Mouse (Mus musculus) left cerebral cortex, adult 11 months (tissue): ENCODE measurements at regions not wholly inside any gene's neighbourhood (a gene's known extent, or its start where the extent isn't known, plus 50 kb on each side); places are given as distances from the start of the nearest gene placed in this dataset.
"Not testable (repeated sequence)": the region's sequence is repeated elsewhere in the genome, so short reads cannot be mapped to it uniquely, and the experiment has no call there.

Source experiments
- DNase-seq: peaks from one replicate; pipeline ENCODE4 v3.0.0; 2022; ENCODE audit warnings: low spot score

DNA sequence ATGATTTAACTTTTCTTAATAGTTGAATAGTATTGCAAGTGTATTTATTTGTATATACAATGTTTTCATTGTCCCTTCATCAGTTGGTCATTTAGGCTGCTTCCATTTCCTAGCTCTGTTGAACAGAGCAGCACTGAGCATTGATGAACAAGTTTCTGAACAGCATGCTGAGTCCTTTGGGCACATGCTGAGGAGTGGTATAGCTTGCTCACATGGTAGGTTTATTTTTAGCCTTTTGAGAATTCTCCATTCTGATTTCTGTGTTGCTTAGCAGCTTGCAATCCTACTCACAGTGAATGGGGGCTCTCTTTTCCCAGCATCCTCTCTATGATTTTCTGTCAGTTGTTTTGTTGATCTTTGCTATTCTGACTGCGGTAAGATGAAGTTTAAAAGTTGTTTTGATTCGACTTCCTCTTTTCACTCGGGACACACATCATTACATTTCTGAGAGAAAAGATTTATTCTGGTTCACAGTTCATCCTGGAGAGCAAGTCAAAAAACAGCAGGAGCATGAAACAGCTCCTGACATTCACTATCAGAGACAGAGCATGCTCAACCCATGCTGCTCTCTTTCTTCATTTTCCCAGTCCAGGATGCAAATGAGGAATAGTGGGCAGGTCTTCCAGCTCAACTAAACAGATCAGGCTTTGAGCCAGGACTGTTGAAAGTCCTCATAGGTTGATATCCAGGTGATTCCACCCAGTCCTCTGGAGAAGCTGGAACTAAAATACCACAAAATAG lies 413.1 kb downstream of the Gm37988 start:
- DNase-seq, result no peak

GRCm38 (mm10) chr1:5227866-5228265 lies 420.2 kb downstream of the Gm37988 start:
- no peak for DNase-seq

- DNase-seq, result no peak
Observed at GRCm38 (mm10) chr1:5231218-5231617, 423.5 kb downstream of the Gm37988 start.

DNA sequence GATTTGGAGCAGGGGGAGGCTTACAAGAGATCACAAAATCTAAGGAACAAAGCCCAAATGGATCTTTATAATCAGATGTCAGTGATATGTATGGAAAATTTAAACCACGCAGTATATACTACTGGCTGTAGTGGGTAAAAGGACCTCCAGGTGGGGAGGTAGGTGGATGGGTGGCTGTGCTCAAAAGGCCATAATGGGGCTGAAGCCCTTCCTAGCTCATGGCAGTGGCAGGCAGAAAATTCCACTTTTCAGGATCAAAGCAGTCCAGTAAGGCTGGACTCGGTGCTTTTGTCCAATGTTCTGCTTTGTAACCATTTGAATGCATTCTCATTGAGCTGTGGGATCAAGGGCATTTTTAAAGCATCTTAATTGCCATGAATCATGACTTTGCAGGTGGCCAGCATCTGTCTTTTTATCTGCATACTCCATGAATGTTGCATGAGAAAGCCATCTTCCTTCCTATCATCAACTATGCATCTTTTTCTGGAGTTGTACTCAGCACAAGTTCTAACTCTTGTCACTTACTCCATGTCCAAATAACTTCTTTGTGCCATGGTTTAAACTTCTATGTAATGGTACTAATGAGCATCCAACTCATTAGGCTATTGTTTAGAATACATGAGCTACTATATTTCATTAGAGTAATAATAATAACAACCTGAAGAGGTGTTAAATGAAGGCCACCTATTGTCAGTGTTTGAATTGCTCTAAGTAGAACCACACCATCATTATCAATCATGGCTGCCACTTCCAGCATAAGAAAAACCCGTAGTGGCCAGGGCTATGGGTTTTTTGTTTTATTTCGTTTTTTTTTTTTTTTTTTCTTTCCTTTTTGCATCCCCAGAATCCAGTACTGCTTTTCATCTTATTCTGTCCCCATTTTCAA lies 424.5 kb downstream of the Gm37988 start:
- DNase-seq, result no peak

DNA sequence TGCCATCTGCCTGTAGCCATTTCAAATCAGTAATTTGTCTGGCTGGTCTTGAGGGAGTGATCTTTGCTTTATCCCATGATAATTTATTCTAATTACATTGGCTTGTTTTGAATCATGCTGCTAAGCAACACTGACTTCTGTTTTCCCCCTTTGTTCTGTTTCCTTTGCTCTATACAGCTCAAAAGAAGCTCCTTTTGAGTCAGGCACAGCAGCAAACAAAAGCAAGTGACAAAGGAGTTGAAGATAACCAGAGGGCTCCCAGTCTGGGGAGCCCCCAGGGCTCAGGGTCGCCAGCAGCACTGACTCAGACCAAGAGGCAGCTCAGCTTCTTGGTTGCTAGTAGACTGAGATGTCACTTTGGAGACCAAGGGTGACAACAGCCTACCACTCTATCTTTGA lies 425.2 kb downstream of the Gm37988 start:
- DNase-seq, result no peak

- DNase-seq, result no peak
Observed at GRCm38 (mm10) chr1:5243186-5243585, 435.5 kb downstream of the Gm37988 start.

DNA sequence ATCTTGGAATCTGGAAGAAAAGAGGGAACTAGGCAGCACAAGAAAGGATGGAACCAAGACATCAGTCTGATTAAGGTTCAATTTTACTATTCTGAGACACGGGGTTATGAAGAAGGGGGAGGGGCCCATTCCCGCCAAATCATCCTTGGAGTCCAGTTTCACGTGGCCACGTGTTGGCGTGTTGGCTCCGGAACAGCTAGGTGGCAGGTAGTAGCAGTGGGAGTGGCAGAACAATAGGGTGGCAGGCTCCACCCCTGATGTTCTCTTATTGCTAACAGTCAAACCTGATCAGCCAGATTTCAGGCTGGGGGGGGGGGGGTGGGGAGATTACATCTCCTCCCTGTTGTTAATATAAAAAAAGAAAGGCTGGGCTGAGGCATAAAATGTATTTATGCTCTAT lies 453.2 kb downstream of the Gm37988 start:
- DNase-seq, result not testable (repeated sequence)

DNA sequence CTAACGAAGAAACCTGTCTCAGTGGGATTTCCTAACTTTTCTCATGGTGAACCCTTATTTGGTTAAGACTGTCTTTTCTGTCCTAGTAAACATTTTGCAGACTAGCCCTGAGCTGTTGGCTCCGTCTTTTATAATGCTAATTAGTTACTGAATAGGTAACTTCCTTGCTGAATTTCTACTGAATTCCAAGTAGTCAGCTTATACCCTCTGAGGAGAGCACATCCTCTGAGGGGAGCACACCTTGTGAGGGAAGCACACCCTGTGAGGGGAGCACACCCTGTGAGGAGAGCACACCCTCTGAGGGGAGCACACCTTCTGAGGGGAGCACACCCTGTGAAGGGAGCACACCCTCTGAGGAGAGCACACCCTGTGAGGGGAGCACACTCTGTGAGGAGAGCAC lies 453.6 kb downstream of the Gm37988 start:
- not testable (repeated sequence) for DNase-seq

GRCm38 (mm10) chr1:5273938-5274337 lies 466.2 kb downstream of the Gm37988 start:
- DNase-seq, result no peak

GRCm38 (mm10) chr1:5294570-5294969 lies 486.9 kb downstream of the Gm37988 start:
- no peak for DNase-seq

GRCm38 (mm10) chr1:5297627-5298026 lies 489.9 kb downstream of the Gm37988 start:
- no peak for DNase-seq

DNA sequence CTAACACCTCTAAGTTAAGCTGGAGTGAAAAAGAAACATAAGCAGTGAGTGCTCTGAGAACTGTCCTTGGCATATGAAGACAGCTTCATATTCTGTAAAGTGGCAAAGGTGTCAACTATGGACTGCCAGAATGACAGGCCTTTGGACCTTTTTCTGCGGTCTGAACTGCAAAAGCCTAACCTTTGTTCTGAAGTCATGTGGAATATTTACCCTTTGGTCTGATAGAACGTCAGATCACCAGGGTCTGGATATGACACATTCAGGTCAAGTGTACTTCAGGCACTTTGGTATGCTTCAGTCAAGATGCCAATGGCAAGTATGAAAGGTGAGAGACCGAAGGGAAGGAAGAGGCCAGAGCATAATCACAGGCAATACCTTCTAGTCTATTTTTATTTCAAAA lies 504.0 kb downstream of the Gm37988 start:
- DNase-seq, result no peak

DNA sequence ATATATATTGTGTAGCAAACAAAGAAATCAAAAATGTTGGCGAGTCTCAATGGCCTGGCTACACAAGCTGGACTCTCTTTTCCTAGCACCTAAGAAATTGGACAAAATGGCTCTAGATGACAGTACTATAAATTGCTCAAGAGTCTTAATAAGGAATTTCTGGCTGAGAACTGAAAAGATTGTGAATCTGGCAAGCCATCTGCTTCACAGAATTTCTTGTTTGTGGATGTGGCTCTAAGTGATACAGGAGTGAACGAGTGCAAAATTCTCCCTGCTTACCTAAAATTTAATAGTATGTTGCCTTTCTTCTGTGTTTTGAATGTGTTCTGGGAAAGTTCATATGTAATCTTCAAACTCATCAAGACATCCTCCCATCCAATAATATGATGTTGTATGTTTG lies 508.1 kb downstream of the Gm37988 start:
- DNase-seq, result peak; percentile 24

GRCm38 (mm10) chr1:5317088-5317487 lies 509.4 kb downstream of the Gm37988 start:
- DNase-seq, result no peak

DNA sequence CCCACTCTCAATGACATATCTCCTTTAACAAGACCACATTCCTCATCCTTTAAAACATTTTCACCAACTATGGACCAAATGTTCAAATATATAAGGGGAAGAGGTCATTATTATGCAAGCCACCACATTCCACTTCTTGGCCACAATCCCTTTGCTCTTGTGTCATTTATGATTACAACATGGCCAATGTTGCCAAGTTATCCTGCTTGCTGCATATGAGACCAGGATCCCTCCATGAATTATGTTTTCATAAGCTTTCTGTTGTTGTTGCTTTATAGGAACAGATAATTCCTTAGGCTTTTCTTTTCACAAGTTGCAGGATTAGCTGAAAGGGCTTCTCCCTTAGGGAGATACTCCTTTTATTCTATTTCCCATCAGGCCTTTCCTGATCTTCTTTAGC lies 518.6 kb downstream of the Gm37988 start:
- DNase-seq, result no peak
